Mouse (Mus musculus): ENCODE results near the gene Zfp646.
"Not testable (repeated sequence)": the region's sequence is repeated elsewhere in the genome, so short reads cannot be mapped to it uniquely, and the experiment has no call there.

The Zfp646 gene

DNA sequence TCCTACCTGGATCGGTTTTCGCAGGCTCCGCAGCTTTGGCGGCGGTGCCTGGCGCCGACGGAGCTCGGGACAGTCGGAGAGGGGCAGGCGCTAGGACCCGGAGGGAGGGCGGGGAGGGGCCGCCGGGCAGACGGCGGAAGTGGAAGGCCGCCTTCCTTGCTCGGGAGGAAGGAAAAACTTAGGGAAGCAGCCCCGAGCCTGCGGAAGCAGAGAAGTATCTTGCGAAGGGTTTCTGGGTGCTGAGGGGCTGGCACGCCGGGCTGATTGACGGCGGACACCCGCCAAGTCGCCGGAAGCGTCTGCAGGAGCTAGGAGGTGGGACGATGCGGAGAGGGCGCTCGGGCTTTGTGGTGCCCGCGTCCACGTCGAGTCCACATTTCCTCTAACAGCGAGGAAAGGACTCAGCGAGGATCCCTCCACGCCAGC is at the start of gene Zfp646:
Gene Zfp646 (plus strand): TSS at position 181 of the 426 bp plus-strand sequence.
- DNase-seq, result peak; percentile 73 to 80

DNA sequence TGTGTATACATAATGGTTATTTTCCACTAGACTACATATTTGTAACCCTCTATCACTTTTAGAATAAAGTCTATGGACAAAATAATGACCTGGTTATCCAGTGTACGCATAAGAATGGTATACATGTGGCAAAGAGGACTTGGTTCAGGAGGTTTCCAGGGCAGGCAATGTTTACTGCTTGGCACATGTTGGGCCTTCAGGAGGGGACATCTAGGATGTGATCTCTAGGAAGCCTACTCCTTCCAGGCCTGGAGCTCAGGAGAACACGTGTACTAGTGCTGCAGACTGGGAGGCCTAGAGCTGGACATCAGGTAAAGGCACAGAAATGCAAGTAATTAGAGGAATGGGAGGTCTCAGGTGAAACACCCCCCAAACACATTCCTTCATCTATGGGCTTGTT is 40.5 kb upstream of the Zfp646 start:
- no peak for DNase-seq

DNA sequence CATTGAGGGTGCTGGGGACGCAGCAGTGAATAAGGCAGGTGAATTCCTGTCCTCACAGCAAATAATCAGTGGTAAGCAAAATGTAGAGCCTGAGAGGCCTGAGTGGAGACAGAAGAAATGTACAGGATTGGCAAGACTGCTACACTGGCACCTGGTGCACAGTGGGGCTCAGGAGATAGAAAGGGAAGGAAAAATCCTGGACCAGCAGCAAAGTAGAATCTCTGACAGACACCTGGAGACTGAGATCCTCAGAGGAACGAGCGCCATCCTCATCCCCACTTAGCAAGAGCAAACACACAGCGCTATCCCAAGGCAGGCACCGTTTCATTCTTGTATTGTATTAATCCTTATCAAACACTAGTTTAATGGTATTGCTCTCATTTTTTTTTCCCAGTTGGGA is 38.5 kb upstream of the Zfp646 start:
- DNase-seq, result no peak

GRCm38 (mm10) chr7:127837878-127838277 is 38.1 kb upstream of the Zfp646 start:
- not testable (repeated sequence) for DNase-seq

GRCm38 (mm10) chr7:127840031-127840430 is 36.0 kb upstream of the Zfp646 start:
- DNase-seq, result not testable (repeated sequence)

DNA sequence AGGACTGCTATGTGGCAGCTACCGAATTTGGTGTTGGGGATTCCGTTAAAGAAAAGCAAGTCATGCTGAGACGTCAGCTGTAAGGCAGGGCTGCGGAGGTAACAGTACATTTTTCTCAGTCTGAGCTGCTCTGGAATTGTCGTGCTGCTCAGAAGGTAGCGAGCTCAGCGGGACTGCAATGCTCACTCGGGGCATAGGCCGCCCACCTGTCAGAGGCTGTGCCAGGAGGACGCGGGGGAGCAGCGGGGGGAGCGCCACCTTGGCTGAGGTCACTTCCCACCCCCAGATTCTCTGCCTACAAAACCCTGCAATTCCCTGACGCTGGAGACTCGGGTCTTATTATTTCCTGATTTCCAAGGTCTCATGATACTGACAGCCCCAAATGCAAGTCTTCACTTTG is 35.1 kb upstream of the Zfp646 start:
- DNase-seq, result no peak

- peak; percentile 92 for DNase-seq
Observed at GRCm38 (mm10) chr7:127841340-127842000, 34.6 kb upstream of the Zfp646 start.

DNA sequence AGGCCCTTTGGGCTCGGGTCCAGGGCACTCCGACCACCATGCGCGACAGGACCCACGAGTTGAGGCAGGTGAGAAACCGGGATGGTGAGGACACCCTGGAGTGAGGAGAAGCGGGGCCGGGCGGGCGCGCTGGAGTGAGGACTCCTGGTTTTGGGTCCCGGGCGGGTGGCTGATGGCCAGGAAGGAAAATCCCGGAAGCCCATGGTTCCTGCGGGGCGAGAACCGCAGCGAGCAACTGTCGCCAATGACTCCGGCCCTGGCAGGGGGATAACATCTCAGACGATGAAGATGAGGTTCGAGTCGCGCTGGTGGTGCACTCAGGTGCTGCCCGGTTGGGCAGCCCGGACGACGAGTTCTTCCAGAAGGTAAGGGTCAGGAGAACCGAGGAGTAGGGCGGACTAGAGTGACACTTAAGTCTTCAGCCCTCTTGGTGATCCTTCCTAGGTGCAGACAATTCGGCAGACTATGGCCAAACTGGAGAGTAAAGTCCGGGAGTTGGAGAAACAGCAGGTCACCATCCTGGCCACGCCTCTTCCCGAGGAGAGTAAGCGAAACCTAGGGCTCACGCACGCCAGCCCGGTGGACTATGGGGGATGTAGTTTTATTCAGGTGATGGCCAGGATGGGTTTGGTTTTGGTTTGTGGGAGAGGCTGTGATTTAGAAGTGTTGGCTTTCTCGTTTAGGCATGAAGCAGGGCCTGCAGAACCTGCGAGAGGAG is 33.9 kb upstream of the Zfp646 start:
- DNase-seq, result peak; percentile 84 to 85

DNA sequence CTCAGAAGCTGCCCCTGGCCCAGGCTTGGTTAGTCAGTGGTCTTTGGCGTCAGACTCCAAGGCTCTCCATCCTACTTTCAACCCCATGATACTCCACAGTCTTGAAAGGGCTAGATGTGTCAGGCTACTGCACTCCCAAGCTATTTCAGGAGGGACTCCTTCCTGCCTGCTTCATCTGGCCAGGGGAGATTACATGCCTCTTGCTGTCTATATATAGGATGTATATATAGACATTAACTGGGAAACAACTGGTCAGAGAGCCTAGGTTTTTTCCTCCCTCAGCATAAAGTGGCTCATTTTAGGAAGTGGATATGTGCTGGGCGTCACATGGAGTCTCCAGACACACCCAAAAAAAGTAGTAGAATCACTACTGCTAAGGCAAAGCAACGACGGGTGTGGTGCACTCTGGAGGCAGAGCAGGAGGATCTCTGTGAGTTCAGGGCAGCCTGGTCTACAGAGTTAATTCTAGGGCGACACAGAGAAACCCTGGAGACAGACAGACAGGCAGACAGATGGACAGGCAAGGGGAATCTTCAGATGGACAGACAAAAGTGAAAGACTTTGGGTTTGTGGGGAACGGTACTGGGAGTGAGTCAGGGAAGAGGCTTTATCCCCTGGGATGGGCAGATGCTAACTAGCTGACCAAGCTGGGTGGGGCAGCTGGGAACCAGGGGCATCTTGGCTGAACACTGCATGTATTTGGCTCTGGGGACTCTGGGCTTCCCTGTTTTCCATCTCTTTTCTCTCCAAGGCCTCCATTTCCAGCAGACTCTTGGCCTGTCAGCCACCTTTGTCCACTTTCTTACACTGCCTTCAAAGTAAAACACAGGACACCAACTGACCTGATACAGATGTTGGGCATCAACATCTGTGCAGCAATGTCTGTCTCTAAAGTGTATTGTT is 25.8 kb upstream of the Zfp646 start:
- DNase-seq, result no peak

- DNase-seq, result no peak
Observed at GRCm38 (mm10) chr7:127850906-127851305, 25.1 kb upstream of the Zfp646 start.

GRCm38 (mm10) chr7:127858258-127858657 is 17.8 kb upstream of the Zfp646 start:
- no peak for DNase-seq

GRCm38 (mm10) chr7:127866434-127866833 is 9.6 kb upstream of the Zfp646 start:
- no peak for DNase-seq

- DNase-seq, result no peak
Observed at GRCm38 (mm10) chr7:127867641-127868040, 8.4 kb upstream of the Zfp646 start.

GRCm38 (mm10) chr7:127869149-127869810 is 6.7 kb upstream of the Zfp646 start:
- DNase-seq, result no peak

GRCm38 (mm10) chr7:127870136-127870821 is 5.7 kb upstream of the Zfp646 start:
- DNase-seq, result peak in 1 of 2 experiments; percentile 14

DNA sequence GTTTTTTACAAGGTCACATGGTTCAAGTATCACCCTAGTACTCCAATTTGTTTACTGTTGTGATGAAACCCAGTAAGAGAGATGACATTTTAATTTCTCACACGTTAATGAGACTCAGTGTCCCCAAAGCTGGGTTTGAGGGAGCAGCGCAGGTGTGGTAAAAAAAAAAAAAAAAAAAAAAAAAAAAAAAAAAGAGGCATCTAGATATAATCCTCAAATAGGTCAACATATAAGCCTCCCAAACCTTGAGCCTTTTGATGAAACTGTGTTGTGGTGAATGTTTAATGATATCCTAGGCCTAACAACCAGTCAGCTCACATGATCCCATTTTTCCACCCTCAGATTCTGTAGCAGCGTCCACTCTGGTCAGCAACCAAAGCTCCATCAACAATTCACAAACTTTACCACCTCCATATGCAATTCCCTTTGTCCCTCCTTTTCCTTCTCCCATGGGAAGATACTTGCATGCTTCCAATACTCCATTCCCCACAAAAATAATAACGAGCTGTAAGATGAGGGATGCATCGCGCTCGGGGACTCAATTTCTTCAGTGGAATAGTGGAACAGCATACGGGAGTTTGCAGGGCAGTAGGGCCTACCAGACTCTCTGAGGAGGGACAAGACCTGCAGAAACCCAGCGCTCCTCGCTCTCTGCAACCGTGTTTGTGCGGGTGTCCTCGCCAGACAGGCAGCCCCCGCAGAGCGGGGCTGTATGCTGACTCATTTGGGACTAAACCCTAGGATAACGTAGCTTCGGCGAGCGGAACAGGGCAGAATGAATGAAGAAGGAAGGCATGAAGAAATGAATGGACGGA is 1.0 kb upstream of the Zfp646 start:
- no peak for DNase-seq

DNA sequence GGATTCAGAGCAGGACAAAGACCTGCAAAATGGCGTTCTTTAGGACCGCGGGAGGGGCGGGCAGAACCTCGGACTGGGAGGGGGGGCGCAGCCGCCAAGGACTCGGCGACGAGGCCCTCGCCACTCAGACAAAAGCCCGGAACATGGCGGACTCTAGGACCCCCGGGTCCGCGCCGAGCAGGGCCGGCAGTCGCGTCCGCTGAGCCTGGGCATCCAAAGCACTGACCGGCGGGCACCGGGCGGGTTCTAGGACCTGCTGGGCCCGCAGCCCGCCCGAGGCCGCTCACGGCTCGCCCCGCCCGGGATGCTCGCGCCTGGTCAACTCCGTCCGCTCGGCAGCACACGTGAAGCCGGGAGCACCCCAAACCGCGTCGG is 407 bp upstream of the Zfp646 start:
- peak; percentile 90 to 91 for DNase-seq

- DNase-seq, result peak; percentile 92
Observed at GRCm38 (mm10) chr7:127876467-127877348, 687 bp downstream of the Zfp646 start, which contains the start of gene Zfp668. Gene Zfp668 (minus strand): TSS chr7:127876828.

DNA sequence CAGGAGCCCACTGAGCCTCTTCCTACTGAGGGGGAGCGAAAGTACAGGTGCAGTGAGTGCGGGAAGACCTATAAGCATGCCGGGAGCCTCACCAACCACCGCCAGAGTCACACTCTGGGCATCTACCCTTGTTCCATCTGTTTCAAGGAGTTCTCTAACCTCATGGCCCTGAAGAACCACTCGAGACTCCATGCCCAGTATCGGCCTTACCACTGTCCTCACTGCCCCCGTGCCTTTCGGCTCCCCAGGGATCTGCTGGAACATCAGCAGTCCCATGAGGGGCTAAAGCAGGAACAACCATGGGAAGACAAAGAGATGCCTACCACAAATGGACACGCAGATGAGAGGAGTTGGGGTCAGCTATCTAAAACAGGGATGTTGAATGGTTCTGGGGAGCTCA is 3.3 kb downstream of the Zfp646 start:
- DNase-seq, result no peak

DNA sequence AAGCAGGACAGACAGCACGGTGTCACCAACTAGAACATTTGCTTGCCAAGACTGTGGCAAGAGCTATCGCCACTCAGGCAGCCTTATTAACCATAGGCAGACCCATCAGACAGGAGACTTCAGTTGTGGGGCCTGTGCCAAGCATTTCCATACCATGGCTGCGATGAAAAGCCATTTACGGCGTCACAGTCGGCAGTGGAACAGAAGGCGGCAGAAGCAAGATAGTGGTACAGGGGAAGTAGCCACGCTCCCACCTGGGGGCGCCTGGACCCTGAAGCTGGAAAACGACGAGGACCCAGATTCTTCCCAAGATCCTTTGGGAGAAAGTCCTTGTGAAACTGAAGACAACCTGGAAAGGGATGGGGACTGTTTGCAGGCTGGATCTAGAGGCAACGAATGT is 4.4 kb downstream of the Zfp646 start:
- no peak for DNase-seq

All from B cell, adult 2 months (primary cell).